Mouse (Mus musculus) frontal cortex, adult 2 months (tissue): Measurements from ENCODE around the gene 9230112D13Rik. TPM values are rescaled to one million over a fixed set of nuclear protein-coding genes. Genes with fewer than 3 reads are reported as not detected.

Experiments used
- DNase-seq, 2 experiments: peaks; one replicate each; pipeline ENCODE4 v3.0.0; 2022; ENCODE audit warnings: low spot score in 1 of 2; ENCODE audit errors: extremely low spot score in 1 of 2
- polyA plus RNA-seq: library from polyadenylated mRNA; depleted of rRNA; stranded (reverse); fragments of >200 nt; gene quantifications from 2 replicates; pipeline ENCODE4 v1.2.3, GENCODE M21; 2012

9230112D13Rik gene
- polyA plus RNA-seq, 1 experiment = not detected

DNA sequence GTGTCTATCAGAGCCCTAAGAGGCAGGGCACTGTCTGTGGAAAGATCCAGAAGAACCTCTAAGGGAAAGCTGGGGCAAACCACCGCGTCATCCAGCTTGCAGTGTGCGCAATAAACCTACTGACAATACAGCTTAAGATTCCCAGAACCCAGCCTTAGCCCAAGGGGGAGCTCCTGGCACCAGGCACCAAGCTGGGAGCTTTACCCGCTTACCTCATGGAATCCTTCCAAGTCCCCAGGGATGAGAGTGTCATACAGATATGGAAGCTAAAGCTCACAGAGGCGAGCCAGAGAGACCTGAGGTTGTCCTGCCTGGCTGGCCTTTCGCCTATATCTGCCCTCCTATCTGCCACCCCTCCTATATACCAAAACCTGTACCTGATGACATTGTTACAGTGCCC lies 21.0 kb upstream of the 9230112D13Rik start:
- DNase-seq = no peak

DNA sequence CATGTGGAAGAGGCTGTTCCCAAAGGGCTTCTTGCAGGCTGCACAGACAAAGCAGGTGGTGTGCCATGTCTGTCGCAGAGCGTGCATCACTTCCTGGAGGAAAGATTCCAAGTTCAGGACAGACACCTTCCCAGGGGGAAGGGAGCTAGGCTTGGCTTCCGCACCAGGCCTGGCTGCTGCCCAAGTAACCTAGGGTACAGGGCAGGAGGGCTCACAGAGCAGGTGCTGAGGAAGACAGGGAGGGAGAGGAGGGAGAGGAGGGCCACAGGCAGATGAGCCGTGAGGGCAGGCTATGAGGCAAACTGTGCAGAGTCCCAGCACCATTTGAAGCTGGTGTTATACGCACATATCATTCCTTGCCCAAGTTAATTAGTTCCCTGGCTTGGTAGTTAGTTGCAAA lies 19.3 kb upstream of the 9230112D13Rik start:
- DNase-seq = no peak

DNA sequence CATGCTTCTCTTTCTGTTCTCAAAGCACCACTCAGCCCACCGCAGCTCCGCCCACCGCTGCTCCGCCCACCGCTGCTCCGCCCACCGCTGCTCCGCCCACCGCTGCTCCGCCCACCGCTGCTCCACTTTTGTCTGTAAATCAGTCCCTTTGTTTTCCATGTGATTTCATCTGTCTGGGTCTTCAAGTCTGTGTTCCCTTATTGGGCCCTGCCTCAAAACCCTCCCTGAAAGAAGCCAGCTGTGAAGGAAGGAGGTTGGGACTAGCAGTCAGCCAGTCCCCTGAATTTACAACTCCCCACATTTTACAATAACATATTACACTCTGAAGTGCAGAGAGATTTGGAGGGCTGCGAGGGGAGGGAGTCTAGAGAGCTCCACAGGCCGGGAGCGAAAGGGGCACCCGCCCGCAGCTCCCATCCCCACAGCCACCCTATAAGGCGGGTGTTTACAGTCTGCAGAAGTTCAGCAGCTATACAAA lies 18.1 kb upstream of the 9230112D13Rik start:
- no peak for DNase-seq

DNA sequence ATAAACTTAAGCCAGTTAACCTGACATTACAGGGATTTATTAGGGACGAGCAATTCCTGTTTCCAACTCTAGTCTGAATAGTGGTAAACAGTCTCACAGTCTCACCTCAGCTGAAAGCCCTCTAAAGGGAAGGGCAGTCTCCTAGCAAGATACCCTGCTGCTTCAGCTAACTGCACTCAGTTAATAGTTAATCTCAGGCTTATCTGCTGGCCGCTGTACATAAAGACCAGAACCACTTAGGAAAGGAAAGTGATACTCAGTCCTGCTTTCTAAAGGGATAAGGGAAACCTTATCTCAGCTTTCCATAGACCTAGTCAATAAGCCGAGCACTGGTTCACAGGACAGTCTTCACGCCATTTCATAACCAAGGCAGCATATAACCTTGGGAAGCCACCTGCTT lies 13.3 kb upstream of the 9230112D13Rik start:
- DNase-seq = no peak

DNA sequence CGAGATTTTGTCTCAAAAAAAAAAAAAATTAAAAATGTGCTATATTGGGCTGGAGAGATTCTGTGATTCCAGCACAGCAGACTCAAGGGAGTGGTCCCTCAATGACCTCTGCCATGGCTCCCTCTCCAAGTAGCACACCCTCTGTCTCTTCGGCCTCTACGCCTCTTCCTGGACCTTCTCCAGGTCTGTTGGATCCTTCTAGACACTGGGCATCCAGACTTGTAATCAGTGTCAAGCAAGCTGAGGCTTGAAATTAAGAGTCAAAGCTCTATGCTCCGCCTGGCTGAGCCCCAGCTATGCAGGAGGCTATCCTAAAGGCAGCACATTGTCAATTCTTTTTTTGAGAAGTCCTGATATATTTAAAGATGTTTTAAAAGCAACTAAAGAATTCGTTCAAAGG lies 10.9 kb upstream of the 9230112D13Rik start:
- DNase-seq = no peak

DNA sequence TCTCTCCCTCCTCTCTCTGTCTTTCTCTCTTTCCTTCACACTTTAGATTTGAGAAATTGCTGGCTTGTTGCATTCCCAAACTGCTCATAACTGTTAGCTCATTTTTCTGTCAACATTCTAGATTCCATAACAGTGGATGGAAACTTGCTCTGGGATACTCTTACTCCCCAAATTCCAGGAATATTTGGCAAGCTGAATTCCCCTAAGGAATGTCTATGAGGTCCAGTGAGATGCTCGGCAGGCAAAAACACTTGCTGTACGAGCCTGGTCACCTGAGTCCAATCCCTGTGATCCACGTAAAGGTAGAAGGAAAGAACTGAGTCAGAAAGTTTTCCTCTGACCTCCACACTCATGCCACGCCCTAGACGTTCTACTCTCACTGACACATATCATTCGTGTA lies 9.9 kb upstream of the 9230112D13Rik start:
- DNase-seq = no peak

DNA sequence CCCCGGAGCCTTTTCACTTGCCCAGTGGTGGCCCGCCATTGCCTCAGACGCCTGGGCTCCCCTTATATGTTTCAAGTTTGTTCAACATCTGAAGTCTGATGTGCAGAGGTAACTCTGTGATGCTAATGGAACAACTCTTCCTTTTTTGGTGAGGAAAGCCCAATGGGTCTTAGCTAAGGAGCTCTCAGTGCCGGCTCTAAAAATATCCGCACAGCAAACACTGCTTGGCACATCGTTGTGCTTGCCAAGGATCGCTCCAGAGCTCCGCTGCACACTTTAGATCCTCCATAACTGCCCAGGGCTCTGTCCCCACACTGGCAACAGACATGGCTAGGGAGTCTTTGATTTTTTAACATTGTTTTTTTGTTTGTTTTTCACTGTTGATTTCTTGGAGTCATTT lies 6.2 kb upstream of the 9230112D13Rik start:
- DNase-seq = no peak

DNA sequence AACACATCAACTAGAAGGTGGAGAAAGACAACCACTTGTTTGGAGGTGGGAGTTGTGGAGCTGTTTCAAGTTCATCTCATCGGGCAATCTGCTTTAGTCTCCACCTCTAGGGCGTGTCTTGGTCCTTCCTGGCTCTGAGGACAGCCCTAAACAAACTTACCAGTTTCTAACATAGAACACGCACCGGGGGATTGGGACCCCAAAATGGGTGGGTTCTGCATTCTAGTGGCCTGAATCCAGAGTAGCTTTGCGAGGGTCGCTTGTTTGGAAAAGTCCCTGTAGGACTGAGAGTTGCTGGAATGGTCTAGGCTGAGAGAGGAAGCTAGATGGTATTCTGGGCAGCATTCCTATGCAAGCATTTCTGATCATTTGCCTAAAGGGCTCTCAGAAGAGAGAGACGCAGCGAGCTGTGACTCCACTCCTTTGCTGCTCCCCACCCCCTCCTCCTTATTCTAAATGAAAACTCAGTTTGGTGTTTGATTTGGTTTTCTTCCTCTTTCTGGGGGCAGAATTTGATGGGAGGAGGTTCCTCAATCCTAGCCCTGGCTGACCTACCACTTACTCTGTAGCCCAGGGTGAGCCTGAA lies 4.5 kb downstream of the 9230112D13Rik start:
- no peak for DNase-seq

DNA sequence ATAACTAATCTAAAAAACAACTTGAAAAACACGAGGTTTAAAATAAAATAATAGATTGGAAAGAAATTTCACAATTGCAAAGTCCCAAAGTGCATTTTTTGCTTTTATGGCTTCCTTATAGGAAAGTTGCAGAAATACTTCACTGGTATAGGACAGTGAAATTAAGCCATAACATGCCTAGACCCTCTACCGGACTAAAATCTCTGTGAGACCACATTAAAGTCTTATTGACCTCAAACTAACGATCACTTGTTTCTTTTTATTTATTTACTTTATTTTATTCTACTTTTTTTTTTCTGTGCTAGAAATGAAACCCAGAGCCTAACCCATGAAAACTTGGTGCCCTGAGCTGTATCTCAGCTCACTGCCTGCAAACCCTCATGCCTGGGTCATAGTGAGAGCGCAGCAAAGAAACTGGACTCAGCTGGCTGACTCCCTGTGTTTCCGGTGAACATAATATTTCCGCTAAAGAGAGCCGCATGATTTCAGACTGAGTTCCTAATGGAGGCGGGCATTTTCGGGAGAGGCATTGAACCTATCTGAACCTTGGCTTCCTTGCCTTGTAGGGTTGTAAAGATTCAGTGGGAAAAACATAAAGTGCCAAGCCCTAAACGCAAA lies 5.5 kb downstream of the 9230112D13Rik start:
- DNase-seq = no peak

DNA sequence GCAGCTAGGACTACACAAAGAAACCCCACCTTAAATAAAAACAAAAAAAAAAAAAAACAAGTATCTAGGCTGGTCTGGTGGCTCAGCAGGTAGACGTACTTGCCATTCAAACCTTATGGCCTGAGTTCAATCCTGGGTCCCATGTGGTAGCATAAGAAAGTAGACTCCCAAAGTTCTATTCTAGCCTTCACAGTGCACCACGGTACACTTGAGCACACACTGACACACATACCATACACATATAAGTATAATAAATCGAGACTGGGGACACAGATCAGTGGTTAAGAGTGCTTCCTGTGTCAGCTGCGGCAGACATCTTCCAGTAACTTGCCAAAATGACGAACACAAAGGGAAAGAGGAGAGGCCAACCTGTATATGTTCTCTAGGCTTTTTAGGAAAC lies 6.7 kb downstream of the 9230112D13Rik start:
- no peak for DNase-seq

DNA sequence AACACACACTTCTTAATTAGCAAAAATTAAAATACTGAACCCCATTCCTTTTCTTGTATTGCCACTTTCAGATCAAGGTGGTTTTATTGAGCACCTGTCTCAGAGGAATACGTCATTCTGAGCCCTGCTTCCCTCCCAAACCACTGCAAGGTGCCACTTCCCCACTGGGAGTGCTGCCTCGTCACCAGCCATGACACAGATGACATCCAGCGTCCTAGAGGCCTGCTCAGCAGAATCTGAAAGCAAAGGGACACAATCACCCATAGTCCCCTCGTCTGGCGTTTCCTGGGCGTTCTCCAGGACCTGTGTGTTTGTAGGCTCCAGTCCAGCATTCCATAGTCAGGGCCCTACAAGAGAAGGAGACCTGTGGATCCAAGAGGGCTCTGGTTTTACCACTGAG lies 8.5 kb downstream of the 9230112D13Rik start:
- DNase-seq = no peak

DNA sequence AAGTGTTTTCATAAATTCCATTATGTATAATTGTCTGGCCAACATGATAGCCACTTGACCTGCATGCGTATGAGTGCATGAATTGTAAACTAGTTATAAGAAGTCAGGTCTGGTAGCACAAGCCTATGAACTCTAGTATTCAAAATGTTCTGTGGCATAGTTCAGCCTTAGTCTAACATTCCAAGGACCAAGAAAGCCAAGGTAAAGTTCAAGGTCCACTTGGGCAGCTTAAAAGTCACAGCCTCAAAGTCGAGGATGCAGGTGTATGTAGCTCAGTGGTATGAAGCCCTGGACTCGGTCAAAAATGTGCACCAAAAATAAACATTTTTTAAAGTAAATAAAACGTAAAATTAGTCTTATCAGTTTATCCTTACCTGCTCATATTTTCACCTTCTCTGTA lies 10.0 kb downstream of the 9230112D13Rik start:
- DNase-seq = no peak

DNA sequence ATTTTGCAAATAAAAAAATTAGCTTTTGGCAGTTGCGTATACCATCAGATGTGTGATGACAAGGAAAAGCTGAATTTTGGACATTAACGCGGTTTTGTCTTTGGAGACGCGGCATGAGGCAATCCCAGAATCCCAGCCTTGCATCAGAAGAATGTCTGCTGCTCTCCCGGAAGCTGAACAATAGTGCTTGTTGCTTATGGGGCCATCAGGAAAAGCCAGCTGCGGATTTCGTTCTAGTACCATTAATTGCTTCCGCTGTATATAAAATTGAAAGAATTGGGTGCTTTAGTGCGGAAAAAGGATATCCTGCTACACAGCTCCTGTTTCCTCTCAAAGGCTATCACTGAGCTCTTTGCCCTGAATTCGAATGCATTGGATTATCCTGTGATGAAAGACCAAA lies 10.7 kb downstream of the 9230112D13Rik start:
- no peak for DNase-seq

DNA sequence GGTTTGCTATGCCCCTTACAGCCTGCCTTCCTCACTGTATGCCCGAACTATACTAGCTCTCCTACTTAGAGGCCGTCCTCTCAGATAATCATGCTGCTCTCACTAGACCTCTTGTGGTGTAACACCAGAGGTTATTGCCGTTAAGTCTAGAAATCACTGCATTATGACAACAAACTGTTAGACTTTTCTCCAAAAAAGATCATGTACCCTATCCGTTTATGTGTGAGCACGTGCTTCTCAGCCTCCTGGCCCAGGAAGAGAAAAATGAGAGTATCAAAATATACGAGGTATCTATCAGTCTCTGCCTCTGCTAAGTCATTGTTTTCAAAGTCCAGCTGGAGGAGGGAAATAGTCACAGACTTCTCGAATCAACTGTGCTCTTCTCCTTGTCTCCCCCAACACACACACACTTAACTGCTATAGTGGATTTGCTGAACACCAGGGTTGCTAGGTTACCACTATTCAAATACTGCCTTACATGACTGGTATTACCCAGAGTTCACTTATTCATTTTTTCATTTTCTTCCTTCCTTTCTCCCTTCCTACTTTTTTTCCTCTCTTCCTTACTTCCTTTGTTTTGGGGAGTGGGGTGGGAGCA lies 13.7 kb downstream of the 9230112D13Rik start:
- DNase-seq = no peak

DNA sequence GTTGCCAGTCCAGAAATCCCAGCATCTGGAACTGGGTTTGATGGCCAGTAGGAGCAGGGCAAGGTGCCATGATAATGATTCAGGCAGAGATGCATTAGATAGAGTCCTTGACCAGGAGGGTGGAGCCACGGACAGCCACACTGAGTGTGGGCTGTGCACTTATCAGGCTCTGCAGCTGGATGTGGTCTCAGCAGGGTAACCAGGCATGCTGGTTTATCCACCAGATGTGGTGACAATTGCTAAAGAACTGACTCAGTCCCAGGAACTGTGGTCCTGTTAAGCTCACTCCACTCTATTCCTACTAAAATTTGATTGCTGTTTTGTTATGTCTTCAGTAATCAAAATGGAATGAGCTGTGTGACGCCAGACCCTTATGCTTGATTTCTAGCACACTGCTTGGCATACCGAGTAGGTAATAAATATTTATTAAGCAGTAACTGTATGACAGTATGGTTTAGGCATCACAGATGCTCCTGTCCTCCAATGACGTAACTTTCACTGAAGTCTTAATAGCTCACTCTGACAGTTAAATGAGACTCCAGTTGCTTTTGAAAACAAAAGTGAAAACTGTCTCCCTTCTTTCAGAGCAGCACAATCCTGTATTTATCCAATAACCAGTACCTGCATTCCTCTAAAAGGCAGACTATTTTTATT lies 14.3 kb downstream of the 9230112D13Rik start:
- no peak for DNase-seq

DNA sequence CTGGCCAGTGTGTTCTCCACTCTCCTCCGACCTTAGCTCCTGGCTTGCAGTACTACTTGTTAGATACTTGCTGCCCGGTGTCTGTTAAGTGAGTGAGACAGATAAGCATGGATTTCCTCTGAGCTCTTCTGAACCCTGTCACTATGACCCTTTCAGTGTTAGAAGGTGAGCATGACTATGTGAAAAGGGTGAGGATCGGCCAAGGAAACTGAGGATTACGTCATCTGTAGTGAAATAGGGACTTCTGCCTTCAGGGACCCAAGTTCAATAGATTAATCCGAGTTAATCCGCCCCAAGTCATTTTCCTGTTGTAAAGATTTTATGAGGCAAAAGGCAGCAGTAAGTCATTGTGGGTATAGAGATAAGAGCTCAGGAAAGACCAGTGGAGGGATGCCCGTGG lies 17.3 kb downstream of the 9230112D13Rik start:
- no peak for DNase-seq

DNA sequence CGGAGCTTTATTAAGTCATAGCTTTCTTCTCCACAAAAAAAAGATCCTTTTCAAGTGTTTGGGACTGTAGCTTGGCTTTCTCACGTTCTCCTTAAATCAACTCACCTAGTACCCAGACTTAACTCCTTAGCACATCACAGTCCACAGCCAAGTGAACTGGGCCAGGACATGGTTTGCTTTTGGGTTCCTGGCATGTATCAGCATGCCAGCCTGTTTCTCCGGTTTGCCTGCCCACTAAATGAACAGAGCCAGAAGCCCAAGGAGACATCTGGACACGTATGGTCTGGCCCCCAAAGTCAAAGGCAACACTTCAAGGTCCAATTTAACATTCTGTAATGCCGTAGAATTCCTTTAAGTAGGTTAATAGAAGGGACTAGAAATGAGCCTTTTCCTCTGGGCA lies 18.2 kb downstream of the 9230112D13Rik start:
- DNase-seq = no peak

DNA sequence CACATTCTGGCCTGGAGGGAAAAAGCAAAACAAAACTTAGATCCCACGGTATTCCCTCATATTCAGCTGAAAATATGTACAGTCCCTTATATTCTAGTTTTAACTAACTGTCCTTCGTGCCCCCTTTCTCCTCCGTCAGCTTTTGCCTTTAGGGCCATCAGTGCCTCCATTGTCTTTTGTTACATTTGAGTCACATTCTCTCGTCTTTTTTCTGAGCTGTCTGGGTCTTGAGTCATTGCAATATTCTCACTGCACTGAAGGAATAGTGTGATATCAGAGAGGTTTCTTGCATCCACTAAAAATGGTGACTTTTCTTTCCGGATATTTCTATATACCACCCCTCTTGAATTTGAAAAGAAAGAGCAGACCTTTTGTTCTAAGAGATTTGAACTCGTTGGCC lies 18.8 kb downstream of the 9230112D13Rik start:
- no peak for DNase-seq

DNA sequence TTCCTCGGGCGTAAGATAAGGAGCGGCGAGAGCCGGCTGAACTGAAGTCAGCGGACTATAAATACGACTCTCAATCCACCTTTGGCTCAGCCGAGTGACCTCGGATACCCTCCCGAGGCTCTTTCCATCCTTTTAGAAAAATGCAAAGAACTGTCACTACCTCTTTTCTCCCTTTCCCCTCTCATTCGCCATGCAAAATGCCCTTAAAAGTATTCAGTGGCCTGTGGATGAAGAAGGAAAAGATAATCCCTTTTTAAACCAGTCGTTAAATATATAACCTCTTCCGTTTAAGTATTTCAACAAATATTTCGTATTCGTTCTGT lies 19.3 kb downstream of the 9230112D13Rik start, which contains the start of gene Bmpr1a:
TSS of gene Bmpr1a (minus strand) at position 17 of the 323 bp plus-strand sequence.
- no peak for DNase-seq

DNA sequence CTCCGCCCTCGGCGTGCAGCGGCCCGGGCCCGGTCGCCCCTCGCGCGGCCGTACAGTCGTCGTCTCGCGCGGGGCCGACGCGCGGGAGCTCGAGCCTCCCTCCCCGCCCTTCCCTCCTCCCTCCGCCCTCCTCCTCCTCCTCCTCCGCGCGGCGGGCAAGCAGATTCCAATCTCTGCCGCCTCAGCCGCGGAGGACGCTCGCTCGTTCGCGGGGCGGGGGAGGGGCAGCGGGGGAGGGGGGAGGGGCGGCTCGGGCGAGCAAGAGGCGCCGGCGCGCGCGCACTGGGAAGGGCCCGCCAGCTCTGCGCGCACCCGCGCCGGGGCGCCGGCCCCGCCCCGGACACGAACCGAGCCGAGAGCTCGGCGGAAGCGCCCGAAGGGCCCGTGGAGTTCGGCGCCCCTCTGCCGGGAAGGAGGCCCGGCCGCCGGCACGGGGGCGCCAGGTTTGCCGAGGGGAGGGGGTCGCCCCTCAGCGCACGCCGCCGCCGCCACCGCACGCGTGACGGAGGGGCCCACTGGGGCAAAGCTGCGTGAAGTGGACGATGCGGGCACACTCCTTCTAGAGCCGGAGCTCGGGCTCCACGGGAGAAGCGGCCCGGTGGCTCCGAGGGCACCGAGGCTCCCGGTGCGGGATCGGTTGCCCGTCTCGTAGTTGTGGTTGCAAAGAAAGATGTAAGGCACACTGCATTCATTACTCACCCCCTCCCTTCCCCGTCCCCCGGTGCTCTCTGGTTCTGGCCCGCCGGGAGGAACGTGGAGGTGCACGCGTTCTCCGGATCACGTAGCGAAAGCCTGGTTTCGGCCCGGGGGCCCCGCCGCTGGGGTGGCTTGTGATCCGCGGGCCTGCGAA lies 19.9 kb downstream of the 9230112D13Rik start:
- DNase-seq = peak; percentile 66 to 85
